Mouse (Mus musculus) cerebellum, postnatal 10 days (tissue): ENCODE results near the gene Ccdc28b.
A peak's percentile ranks its signal among the peaks of the same experiment; 100 is the strongest.

Source experiments
- DNase-seq, 2 experiments: peaks; one replicate each; pipeline ENCODE4 v3.0.0; 2021; ENCODE audit warnings: mixed read lengths in 2 of 2

The Ccdc28b gene

DNA sequence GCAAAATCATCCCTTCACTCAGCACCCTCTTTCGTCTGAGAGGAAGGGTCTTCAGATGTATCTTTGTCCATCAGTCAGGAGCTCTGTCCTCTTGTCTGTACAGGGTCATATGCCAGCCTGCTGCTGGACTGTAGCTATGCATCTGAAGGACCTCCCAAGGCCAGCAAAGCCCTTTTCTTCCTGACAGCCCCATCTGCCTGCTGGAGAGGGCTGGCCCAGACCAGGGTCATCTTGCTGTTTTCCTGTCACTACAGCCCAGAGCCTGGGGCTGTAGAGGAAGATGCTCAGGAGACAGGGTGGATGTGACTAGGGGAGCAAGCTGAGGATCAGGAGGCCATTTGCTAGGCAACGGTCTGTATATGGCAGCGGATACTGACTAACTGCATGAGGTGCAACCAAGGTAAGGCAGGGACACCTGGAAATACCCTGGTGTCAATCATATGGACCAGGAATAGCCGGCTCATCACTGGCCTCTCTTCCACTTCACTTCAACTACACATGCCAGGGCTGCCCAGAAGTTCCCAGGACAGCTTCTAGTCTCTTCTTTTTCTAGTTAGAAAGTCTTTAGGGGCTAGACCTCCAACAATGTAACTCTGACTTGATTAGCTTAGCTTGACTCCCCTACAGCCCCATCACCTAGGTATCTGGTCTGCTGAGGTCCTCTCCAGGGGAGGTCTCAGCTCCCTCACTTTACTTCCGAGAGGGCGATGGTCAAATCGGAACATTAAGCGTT, 778 bp downstream of the Ccdc28b start:
- DNase-seq, result peak; percentile 41 to 55

- DNase-seq, result peak; percentile 45 to 51
These were observed 1.5 kb downstream of the Ccdc28b start for GRCm38 (mm10) chr4:129622120-129622802.

GRCm38 (mm10) chr4:129621283-129621841, 2.4 kb downstream of the Ccdc28b start:
- peak; percentile 42 to 47 for DNase-seq

DNA sequence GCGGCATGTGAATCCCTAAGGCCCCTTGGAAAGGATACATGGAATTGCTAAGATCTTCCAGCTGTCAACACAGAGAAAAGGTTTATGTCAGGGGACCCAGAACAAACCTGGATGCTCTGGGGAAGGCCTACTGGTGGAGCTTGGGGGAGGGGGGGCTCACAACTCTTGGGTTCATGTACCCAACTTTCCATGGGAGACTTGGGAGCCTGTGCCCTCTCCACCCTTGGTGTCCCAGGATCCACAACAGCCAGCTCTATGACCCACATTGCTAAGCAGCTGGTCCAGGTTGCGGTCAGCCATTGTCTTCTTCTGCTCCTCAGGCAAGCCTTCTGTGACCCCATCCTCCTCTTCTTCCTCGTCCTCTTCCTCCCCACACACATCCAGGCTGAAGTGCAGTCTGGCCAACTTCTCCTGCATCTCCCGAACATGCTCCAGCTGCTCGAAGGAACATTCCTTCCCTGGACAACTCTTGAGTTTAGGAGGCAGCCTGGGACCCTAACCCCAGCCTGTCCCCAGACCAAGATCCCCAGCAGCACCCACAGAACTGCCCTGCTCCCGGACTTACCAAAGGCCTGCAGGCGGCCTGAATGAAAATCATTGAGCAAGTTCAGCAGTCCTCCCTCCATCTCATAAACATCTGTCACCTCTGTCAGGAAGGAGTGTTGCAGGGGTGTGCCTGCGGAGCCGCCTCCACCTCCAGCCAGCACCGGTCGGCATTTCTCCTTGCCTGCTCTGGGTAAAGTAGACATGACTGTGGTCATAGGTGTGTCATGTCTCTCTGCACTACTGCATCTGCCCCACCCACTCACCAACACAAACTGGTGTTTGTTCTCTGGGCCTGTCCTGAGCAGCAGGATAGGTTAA, 3.1 kb downstream of the Ccdc28b start:
- no peak for DNase-seq

GRCm38 (mm10) chr4:129618786-129619691, 4.7 kb downstream of the Ccdc28b start, which contains the start of gene Iqcc:
Iqcc (minus strand) TSS chr4:129619099.
- DNase-seq, result peak; percentile 97 to 98

GRCm38 (mm10) chr4:129618031-129618430, 5.7 kb downstream of the Ccdc28b start:
- DNase-seq, result no peak

DNA sequence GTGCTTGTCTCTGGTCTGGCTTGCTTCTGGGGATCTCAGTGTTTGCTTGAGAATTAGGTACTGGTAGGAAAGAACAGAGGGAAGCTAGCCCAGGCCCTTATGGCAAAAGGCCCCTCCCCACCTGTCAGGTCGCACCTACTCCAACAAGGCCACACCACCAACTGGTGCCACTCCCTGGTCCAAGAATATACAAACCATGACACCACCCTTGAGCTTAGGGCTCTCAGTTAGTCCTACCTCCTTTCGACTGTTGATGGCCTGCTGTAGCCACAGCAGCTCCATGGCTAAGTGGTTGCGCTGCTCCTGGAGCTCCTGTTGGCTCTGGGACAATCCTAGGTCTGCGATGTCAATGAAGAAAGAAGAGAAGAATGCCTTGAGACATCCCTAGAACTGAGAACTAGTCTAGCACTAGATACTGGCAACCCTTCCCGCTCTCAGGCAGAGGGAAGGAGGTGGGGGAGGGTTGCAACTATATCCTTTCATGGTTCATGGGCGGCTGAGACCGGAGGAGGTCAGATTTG, 6.6 kb downstream of the Ccdc28b start:
- DNase-seq, result no peak

- DNase-seq, result no peak
These were observed 7.1 kb downstream of the Ccdc28b start for GRCm38 (mm10) chr4:129616631-129617030.

GRCm38 (mm10) chr4:129615801-129616290, 7.9 kb downstream of the Ccdc28b start:
- no peak for DNase-seq

DNA sequence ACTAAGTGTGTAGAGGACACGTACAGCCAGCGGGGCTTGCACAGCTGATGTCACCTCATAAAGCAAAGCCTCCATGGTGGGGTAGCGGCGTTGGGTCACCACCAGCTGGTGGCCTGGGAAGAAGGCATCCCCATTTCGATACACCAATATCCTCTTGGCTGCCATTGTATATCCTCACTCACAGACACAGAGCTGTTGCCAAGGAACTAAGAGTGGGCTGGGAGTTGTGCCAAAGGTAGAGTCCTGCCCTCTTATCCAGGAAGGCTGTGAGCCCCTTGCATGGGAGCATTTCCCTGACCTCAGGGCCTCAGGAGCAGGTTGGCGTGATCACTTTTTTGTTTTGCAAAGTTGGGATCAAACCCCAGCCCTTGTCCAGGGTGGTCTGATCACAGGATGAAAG, 9.7 kb downstream of the Ccdc28b start, which contains the start of gene Dcdc2b:
TSS of gene Dcdc2b (minus strand) at position 165 of the 400 bp plus-strand sequence.
- DNase-seq, result peak; percentile 64 to 70

- DNase-seq, result no peak
These were observed 13.3 kb downstream of the Ccdc28b start for GRCm38 (mm10) chr4:129610472-129610871.

- no peak for DNase-seq
These were observed 13.7 kb downstream of the Ccdc28b start for GRCm38 (mm10) chr4:129610026-129610425.

- DNase-seq, result peak in 1 of 2 experiments; percentile 39
These were observed 14.6 kb downstream of the Ccdc28b start for GRCm38 (mm10) chr4:129609139-129609631.

DNA sequence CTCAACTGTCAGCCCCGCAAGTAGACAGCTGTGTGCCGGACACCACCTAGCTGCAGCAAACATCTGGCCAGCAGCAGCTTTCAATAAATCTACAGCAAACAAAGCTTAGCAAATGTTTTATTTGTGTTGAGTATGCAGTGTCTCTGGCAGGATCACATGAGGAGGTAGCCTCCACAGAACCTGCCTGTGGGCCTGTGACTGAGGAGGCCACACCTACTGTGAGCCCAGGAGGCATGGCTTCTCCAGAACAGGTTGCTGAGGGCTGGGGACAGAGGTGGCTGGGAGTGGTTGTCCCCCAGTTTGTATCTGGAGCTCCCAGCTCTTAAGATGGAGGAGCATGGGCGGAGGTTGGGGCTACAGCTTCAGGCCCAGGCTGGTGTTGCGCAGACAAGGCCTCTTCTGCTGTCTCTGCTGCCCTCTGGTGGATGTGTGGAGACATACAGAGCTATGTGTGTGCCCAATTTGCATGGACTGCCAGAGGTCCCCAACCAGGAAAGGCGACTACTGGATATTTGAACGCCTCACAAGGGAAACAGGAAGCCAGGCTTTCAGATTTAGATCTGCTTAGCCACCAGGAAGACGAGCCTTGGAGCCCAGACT, 15.2 kb downstream of the Ccdc28b start:
- DNase-seq, result peak; percentile 93 to 95

GRCm38 (mm10) chr4:129600233-129601158, 23.3 kb downstream of the Ccdc28b start, which contains the start of the genes Eif3i and Tmem234:
Eif3i (minus strand) TSS chr4:129600648.
Tmem234 (plus strand) TSS chr4:129600668.
- DNase-seq, result peak; percentile 88 to 90

GRCm38 (mm10) chr4:129588865-129589264, 34.9 kb downstream of the Ccdc28b start:
- DNase-seq, result no peak

- DNase-seq, result no peak
These were observed 36.8 kb downstream of the Ccdc28b start for GRCm38 (mm10) chr4:129586943-129587342.

DNA sequence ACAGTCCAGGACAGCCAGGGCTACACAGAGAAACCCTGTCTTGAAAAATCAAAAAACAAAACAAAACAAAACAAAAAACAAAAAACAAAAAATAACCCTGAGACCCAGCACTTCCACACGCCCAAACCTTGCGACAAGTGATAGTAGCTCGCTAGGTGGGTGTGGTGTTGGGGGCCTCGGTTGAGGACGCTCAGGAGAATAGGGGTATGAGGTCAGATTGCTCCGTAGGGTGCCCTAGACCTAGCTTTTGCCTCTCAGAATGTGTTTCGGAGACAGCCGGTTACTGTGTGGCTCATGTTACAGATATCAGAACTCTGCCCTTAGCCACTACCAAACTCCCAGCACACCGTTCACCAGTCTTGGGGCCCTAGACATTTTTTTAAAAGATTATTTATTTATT, 38.0 kb downstream of the Ccdc28b start:
- DNase-seq, result no peak
